ENCODE assay signal across 16 mouse cellular contexts in genomic region chrX:110061870-110062269, GRCm38 (mm10).
"Had no signal": no experiment of that assay in that cellular context is flagged by ENCODE, and none has a peak within 500 bp of the region (broad histone marks: within the 10 kb centered on the region; RNA-seq: fewer than 3 reads in every experiment).

No protein-coding gene starts in this region.

- H3K27me3 ChIP-seq: neural tube, embryonic 13.5 days; neural tube, embryonic 15.5 days; stomach, embryonic 15.5 days had no signal

- H3K9me3 ChIP-seq: neural tube, embryonic 13.5 days; neural tube, embryonic 15.5 days; stomach, embryonic 15.5 days had no signal

- H3K27ac ChIP-seq: neural tube, embryonic 13.5 days; neural tube, embryonic 15.5 days; stomach, embryonic 15.5 days; stomach, postnatal 0 days had no signal

- H3K9ac ChIP-seq: neural tube, embryonic 13.5 days; neural tube, embryonic 15.5 days; stomach, embryonic 15.5 days had no signal

- H3K36me3 ChIP-seq: neural tube, embryonic 13.5 days; neural tube, embryonic 15.5 days; stomach, embryonic 15.5 days had no signal

- H3K4me3 ChIP-seq: neural tube, embryonic 13.5 days; neural tube, embryonic 15.5 days; stomach, embryonic 15.5 days had no signal

- DNase-seq: retina, postnatal 1 day; right cerebral cortex, adult 18-20 months; right cerebral cortex, postnatal 14 days; right cerebral cortex, postnatal 25 days; right cerebral cortex, postnatal 4 days; spleen, adult 18-20 months; thymus, adult 18-20 months; thymus, adult 2 months; thymus, postnatal 14 days; thymus, postnatal 25 days; thymus, postnatal 36 days; thymus, postnatal 4 days had no signal

- H3K4me1 ChIP-seq: neural tube, embryonic 13.5 days; neural tube, embryonic 15.5 days; stomach, embryonic 15.5 days had no signal
